Mouse (Mus musculus) hindbrain, embryonic 13.5 days (tissue): ENCODE results near the gene Ntrk2. TPM values are rescaled to one million over a fixed set of nuclear protein-coding genes. Genes with fewer than 3 reads are reported as not detected.
A peak's percentile ranks its signal among the peaks of the same experiment; 100 is the strongest.

Source experiments
- ATAC-seq: fragments of 200-750 bp; cut with Nextera tagmentation; 2 replicates; pipeline ENCODE4 v1.8.0; 2017; ENCODE audit warnings: moderate TSS enrichment; ENCODE audit not compliant: low FRiP score
- H3K27ac ChIP-seq: fragments of 300-500 bp; sonication (generic); 2 replicates; pipeline ENCODE4 v1.5.1; 2015; ENCODE audit warnings: inconsistent platforms, mild to moderate bottlenecking, moderate library complexity
- H3K27me3 ChIP-seq: fragments of 300-500 bp; sonication (generic); 2 replicates; pipeline ENCODE4 v1.6.1; 2015; ENCODE audit warnings: mild to moderate bottlenecking, inconsistent platforms
- H3K36me3 ChIP-seq: fragments of 300-500 bp; sonication (generic); 2 replicates; pipeline ENCODE4 v1.6.1; 2015; ENCODE audit warnings: mild to moderate bottlenecking, inconsistent platforms
- H3K4me1 ChIP-seq: fragments of 300-500 bp; sonication (generic); replicated peaks from 2 replicates; pipeline ENCODE4 v1.6.1; 2015; ENCODE audit warnings: inconsistent platforms
- H3K4me2 ChIP-seq: fragments of 300-500 bp; sonication (generic); 2 replicates; pipeline ENCODE4 v1.6.1; 2015; ENCODE audit warnings: inconsistent platforms, mild to moderate bottlenecking, moderate library complexity
- H3K4me3 ChIP-seq: fragments of 300-500 bp; sonication (generic); 2 replicates; pipeline ENCODE4 v1.5.1; 2015; ENCODE audit warnings: mild to moderate bottlenecking, inconsistent platforms
- H3K9ac ChIP-seq: fragments of 300-500 bp; sonication (generic); 2 replicates; pipeline ENCODE4 v1.6.1; 2015; ENCODE audit warnings: mild to moderate bottlenecking, inconsistent platforms
- H3K9me3 ChIP-seq: fragments of 300-500 bp; sonication (generic); 2 replicates; pipeline ENCODE4 v1.6.1; 2016; ENCODE audit warnings: inconsistent platforms
- whole genome bisulfite sequencing: fragments of 180-500 bp; shearing (Covaris S2); methylation state at CpG from one replicate; pipeline ENCODE4 v1.1.7; 2015; 5-methylcytosine and 5-hydroxymethylcytosine counted together
- polyA plus RNA-seq: library from polyadenylated mRNA; unstranded; fragments of >200 nt; fragmentation: Nextera tagmentation; extraction: Ambion mirVana; gene quantifications from 2 replicates; pipeline ENCODE4 v1.2.1, GENCODE M21; 2015

The Ntrk2 gene
- polyA plus RNA-seq, 1 experiment from 2014 or later: 99.2 TPM

- Histone ChIP-seq H3K36me3 (peaks cover 18% of the 10 kb centered on the region), H3K4me1 (no peaks in the 10 kb centered on the region), H3K9me3 (no peaks in the 10 kb centered on the region), H3K4me3 (no peak overlapping the region), H3K9ac (no peak overlapping the region), H3K27me3 (no peaks in the 10 kb centered on the region), H3K27ac (no peak overlapping the region), H3K4me2 (no peak overlapping the region)
- ATAC-seq: no peak
- 86% methylated on average over 6 of the region's 6 CpGs for WGBS
Measured at GRCm38 (mm10) chr13:58853685-58854084, 47.3 kb downstream of the Ntrk2 start.

DNA sequence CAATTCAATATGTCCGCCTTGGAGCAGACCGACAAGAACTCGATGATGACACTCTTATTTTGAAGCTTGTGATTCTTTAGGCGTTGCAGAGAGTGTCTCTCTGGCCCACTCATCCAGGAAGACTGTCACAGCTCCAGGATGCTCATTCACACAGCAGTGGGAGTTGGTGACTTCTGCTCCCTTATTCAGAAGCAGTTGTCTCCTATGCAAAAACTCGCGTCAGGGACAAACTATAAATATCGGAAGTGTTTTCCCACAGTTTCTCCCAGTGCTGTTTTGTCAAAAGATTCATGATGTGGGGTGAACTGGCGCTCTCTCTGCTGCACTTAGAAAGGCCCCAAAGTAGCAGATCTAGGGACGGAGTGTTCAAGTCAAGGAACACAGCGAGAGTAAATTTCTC lies 59.9 kb downstream of the Ntrk2 start:
- 94% methylated on average over 10 of the region's 10 CpGs for WGBS
- Histone ChIP-seq H3K9me3 (no peaks in the 10 kb centered on the region), H3K4me3 (no peak overlapping the region), H3K4me2 (no peak overlapping the region), H3K9ac (no peak overlapping the region), H3K27ac (no peak overlapping the region), H3K4me1 (no peaks in the 10 kb centered on the region), H3K36me3 (peaks cover 28% of the 10 kb centered on the region), H3K27me3 (no peaks in the 10 kb centered on the region)
- no peak for ATAC-seq

GRCm38 (mm10) chr13:58866776-58867435 lies 60.5 kb downstream of the Ntrk2 start:
- Histone ChIP-seq H3K4me3 (no peak overlapping the region), H3K27ac (no peak overlapping the region), H3K27me3 (no peaks in the 10 kb centered on the region), H3K9me3 (no peaks in the 10 kb centered on the region), H3K4me2 (no peak overlapping the region), H3K36me3 (peaks cover 23% of the 10 kb centered on the region), H3K4me1 (no peaks in the 10 kb centered on the region), H3K9ac (no peak overlapping the region)
- 88% methylated on average over 8 of the region's 8 CpGs for WGBS
- ATAC-seq: no peak

GRCm38 (mm10) chr13:58882468-58882867 lies 76.1 kb downstream of the Ntrk2 start:
- H3K4me1 ChIP-seq: no peaks in the 10 kb centered on the region
- H3K27ac ChIP-seq: no peak overlapping the region
- H3K9ac ChIP-seq: no peak overlapping the region
- no peak for ATAC-seq
- no peak overlapping the region for H3K4me3 ChIP-seq
- H3K27me3 ChIP-seq: no peaks in the 10 kb centered on the region
- peaks cover 26% of the 10 kb centered on the region for H3K36me3 ChIP-seq
- WGBS: 94% methylated on average over 3 of the region's 3 CpGs
- no peaks in the 10 kb centered on the region for H3K9me3 ChIP-seq
- no peak overlapping the region for H3K4me2 ChIP-seq

GRCm38 (mm10) chr13:58882916-58883315 lies 76.5 kb downstream of the Ntrk2 start:
- H3K4me2 ChIP-seq: no peak overlapping the region
- no peak overlapping the region for H3K9ac ChIP-seq
- H3K27me3 ChIP-seq: no peaks in the 10 kb centered on the region
- no peak overlapping the region for H3K4me3 ChIP-seq
- 93% methylated on average over 5 of the region's 5 CpGs for WGBS
- H3K36me3 ChIP-seq: peaks cover 23% of the 10 kb centered on the region
- H3K4me1 ChIP-seq: no peaks in the 10 kb centered on the region
- peaks cover under 1% of the 10 kb centered on the region; the same call in 1 of the 2 replicates for H3K9me3 ChIP-seq
- no peak for ATAC-seq
- H3K27ac ChIP-seq: no peak overlapping the region

GRCm38 (mm10) chr13:58886108-58886507 lies 79.7 kb downstream of the Ntrk2 start:
- H3K27me3 ChIP-seq: no peaks in the 10 kb centered on the region
- no peaks in the 10 kb centered on the region for H3K4me1 ChIP-seq
- WGBS: 89% methylated on average over 8 of the region's 8 CpGs
- H3K4me3 ChIP-seq: no peak overlapping the region
- no peak for ATAC-seq
- no peak overlapping the region for H3K27ac ChIP-seq
- H3K36me3 ChIP-seq: peaks cover 27% of the 10 kb centered on the region
- no peak overlapping the region for H3K9ac ChIP-seq
- H3K9me3 ChIP-seq: peaks cover 9% of the 10 kb centered on the region
- H3K4me2 ChIP-seq: no peak overlapping the region

DNA sequence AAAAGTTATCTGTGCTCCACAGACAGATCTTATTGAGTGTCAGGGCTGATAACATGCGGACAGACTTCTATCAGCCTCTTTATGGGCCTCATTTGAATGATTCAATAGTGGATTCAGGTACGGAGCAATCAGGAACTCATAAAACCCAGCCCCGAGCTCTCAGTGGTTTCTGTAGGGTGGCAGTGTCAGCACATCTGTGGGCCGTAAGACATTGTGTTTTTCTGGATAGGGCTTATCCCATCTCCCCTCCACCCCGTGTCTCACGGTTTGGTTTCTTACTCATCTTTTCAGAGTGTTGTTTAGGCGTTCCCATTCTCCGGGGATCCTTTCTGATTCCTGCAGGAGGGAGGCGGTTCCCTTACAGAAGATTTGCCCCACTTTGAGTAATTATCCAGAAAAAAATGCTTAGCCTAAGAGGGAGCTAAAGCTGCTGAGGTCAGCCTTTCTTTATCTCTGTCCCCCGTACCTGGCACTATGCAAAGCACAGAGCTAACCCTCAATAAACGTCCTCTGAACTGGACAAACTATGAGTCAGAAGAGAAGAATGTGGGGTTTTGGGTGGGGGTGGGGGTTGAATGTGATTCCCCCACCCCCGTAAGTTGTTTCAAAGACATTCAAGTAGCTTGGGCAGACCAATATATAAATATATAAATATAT lies 90.0 kb downstream of the Ntrk2 start:
- Histone ChIP-seq H3K27me3 (no peaks in the 10 kb centered on the region), H3K4me2 (no peak overlapping the region), H3K4me1 (0 out of 2 replicates have a peak, but pooled peaks cover 4% of the 10 kb centered on the region), H3K27ac (no peak overlapping the region), H3K36me3 (peaks cover 18% of the 10 kb centered on the region), H3K9me3 (peaks cover 4% of the 10 kb centered on the region; the same call in 1 of the 2 replicates), H3K4me3 (no peak overlapping the region), H3K9ac (no peak overlapping the region)
- WGBS: 81% methylated on average over 12 of the region's 12 CpGs
- no peak for ATAC-seq

DNA sequence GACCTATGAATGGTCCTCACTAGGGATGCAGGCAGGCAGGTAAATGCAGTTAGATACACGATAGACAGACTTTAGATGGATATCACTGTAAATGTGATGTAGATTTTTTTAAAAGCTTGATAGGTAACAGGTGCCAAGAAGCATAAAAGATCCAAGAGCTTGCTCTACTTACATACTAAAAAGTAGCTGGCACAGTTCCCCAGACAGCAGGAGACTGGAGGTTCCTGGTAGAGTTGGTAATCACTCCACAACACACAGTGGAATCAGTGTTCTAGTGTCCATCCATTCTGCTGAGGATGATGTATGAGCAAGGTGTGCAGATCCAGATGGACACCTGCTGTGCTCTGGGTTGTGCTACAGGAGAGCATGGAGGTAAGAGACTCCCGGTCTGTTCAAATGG lies 93.0 kb downstream of the Ntrk2 start:
- peaks cover 4% of the 10 kb centered on the region; the same call in 1 of the 2 replicates for H3K9me3 ChIP-seq
- 93% methylated on average over 2 of the region's 2 CpGs for WGBS
- H3K36me3 ChIP-seq: peaks cover 15% of the 10 kb centered on the region
- no peak for ATAC-seq
- no peak overlapping the region for H3K4me3 ChIP-seq
- H3K4me1 ChIP-seq: peaks cover 30% of the 10 kb centered on the region
- H3K4me2 ChIP-seq: no peak overlapping the region
- no peak overlapping the region for H3K9ac ChIP-seq
- H3K27ac ChIP-seq: no peak overlapping the region
- no peaks in the 10 kb centered on the region for H3K27me3 ChIP-seq

- WGBS: 75% methylated on average over 8 of the region's 8 CpGs
Measured at GRCm38 (mm10) chr13:58902313-58902712, 95.9 kb downstream of the Ntrk2 start.

DNA sequence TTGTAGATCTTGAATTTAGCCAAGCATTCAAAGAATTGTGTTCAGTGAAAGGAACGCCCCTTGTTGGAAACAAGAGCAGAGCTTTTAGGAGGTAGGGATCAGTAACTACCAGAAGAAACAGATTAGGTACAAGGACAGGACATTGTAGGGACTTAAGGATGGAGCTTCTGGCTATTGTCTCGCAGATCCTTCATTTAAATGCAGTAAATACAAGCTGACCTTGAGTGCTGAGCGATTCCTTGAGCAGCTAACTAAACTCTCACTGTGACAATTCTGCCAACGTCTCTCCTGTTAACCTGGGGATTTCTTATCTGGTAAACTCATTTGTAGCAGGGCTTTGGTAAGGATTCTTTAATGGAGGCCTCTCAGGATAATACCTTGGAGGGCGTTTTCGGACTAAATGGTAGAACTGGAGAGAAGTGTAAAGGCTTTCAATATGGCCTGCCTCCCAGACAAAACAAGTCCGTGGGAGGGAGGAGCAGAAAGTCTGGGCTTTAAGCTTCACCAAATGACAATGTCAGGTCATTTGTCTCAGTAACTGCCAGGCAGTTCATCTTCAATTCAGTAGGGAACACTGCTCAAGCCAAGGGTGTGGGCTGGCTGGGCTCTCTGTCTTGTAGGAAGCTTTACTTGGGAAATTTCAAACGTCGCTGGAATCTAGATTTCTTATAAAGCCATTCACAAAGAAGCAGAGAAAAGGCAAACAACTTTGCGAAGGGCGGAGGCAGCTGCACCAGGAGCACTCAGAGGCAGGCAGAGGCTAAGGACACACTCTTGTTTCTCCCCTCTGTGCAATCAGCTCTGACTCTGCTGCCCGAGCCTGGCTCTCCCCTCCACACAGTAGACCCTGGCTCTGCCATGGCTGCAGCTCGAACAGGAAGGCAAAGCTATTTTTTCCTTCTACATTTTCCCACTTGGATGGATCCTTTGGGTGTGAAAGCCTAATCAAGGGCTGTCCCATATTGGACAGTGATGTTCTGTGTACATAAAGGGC lies 98.7 kb downstream of the Ntrk2 start:
- H3K9ac ChIP-seq: no peak overlapping the region
- peaks cover 2% of the 10 kb centered on the region; the same call in 1 of the 2 replicates for H3K9me3 ChIP-seq
- peaks cover 3% of the 10 kb centered on the region; the same call in 1 of the 2 replicates for H3K36me3 ChIP-seq
- H3K27ac ChIP-seq: peak overlapping the region; percentile 78
- H3K4me1 ChIP-seq: peaks cover 63% of the 10 kb centered on the region
- no peak overlapping the region for H3K4me3 ChIP-seq
- H3K4me2 ChIP-seq: no peak overlapping the region
- 0 out of 2 replicates have a peak, but pooled peaks have one; percentile 38 for ATAC-seq
- 29% methylated on average over 13 of the region's 13 CpGs for WGBS
- H3K27me3 ChIP-seq: no peaks in the 10 kb centered on the region

More at GRCm38 (mm10) chr13:58902313-58902712, 95.9 kb downstream of the Ntrk2 start:
- ATAC-seq: no peak
- H3K4me2 ChIP-seq: no peak overlapping the region
- H3K4me1 ChIP-seq: peaks cover 57% of the 10 kb centered on the region
- no peak overlapping the region for H3K9ac ChIP-seq
- H3K36me3 ChIP-seq: peaks cover 15% of the 10 kb centered on the region
- H3K4me3 ChIP-seq: no peak overlapping the region
- no peaks in the 10 kb centered on the region for H3K27me3 ChIP-seq
- peaks cover 4% of the 10 kb centered on the region; the same call in 1 of the 2 replicates for H3K9me3 ChIP-seq
- 0 out of 2 replicates have a peak overlapping the region, but pooled peaks have one; percentile 13 for H3K27ac ChIP-seq

DNA sequence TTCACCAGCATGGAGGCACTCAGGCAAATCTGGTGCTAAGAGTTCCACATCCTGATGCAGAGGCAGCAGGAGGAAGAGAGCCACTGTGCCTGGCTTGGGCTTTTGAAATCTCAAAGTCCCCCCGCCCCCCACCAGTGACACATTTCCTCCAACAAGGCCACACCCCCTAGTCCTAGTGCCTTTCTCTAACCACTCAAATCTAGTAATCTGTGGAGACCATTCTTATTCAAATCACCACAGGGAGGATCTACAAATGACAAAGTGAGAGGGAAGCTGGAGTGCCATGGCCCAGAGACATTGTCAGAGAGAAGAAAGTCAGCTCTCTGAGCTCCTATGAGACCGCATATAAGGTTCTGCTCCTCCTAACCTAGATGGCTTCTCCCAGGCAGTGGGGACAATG lies 105.6 kb downstream of the Ntrk2 start:
- no peak overlapping the region for H3K9ac ChIP-seq
- no peaks in the 10 kb centered on the region for H3K36me3 ChIP-seq
- ATAC-seq: no peak
- no peaks in the 10 kb centered on the region for H3K27me3 ChIP-seq
- no peak overlapping the region for H3K4me2 ChIP-seq
- 83% methylated on average over 2 of the region's 2 CpGs for WGBS
- H3K4me3 ChIP-seq: no peak overlapping the region
- no peak overlapping the region for H3K27ac ChIP-seq
- H3K9me3 ChIP-seq: no peaks in the 10 kb centered on the region
- H3K4me1 ChIP-seq: peaks cover 45% of the 10 kb centered on the region

- Histone ChIP-seq H3K4me2 (no peak overlapping the region), H3K9ac (no peak overlapping the region), H3K36me3 (no peaks in the 10 kb centered on the region), H3K4me3 (no peak overlapping the region), H3K27ac (0 out of 2 replicates have a peak overlapping the region, but pooled peaks have one; percentile 5), H3K9me3 (no peaks in the 10 kb centered on the region), H3K4me1 (peaks cover 38% of the 10 kb centered on the region), H3K27me3 (no peaks in the 10 kb centered on the region)
- ATAC-seq: peak; percentile 54; the same call in 1 of the 2 replicates
Measured at GRCm38 (mm10) chr13:58912559-58912958, 106.2 kb downstream of the Ntrk2 start.
